Mouse (Mus musculus) heart, postnatal 0 days (tissue): Measurements from ENCODE around the gene Hsd3b6. TPM values are rescaled to one million over a fixed set of nuclear protein-coding genes. Genes with fewer than 3 reads are reported as not detected.
A peak's percentile ranks its signal among the peaks of the same experiment; 100 is the strongest.
"Not testable (repeated sequence)": the region's sequence is repeated elsewhere in the genome, so short reads cannot be mapped to it uniquely, and the experiment has no call there.

Experiments used
- ATAC-seq: fragments of 200-750 bp; cut with Nextera tagmentation; 2 replicates; pipeline ENCODE4 v1.8.0; 2017; ENCODE audit warnings: low read depth, moderate number of reproducible peaks, moderate library complexity; ENCODE audit not compliant: insufficient read depth
- DNase-seq: peaks from one replicate; pipeline ENCODE4 v3.0.0-alpha.2; 2016; ENCODE audit warnings: low spot score
- H3K27ac ChIP-seq: fragments of 300-500 bp; sonication (generic); 2 replicates; pipeline ENCODE4 v1.5.1; 2014; ENCODE audit warnings: low read depth, mild to moderate bottlenecking
- H3K27me3 ChIP-seq: fragments of 300-500 bp; sonication (generic); 2 replicates; pipeline ENCODE4 v1.6.1; 2014; ENCODE audit warnings: low read length, mixed read lengths; ENCODE audit not compliant: control insufficient read depth, insufficient read depth
- H3K36me3 ChIP-seq: fragments of 300-500 bp; sonication (generic); replicated peaks from 2 replicates; pipeline ENCODE4 v1.6.1; 2014; ENCODE audit warnings: low read length, mixed read lengths; ENCODE audit not compliant: control insufficient read depth, insufficient read depth
- H3K4me1 ChIP-seq: fragments of 300-500 bp; sonication (generic); 2 replicates; pipeline ENCODE4 v1.6.1; 2014; ENCODE audit warnings: antibody characterized with exemption; ENCODE audit not compliant: control insufficient read depth, insufficient read depth
- H3K4me2 ChIP-seq: fragments of 300-500 bp; sonication (generic); 2 replicates; pipeline ENCODE4 v1.6.1; 2014; ENCODE audit warnings: low read depth, mild to moderate bottlenecking, low read length, moderate library complexity
- H3K4me3 ChIP-seq: fragments of 300-500 bp; sonication (generic); 2 replicates; pipeline ENCODE4 v1.5.1; 2014; ENCODE audit warnings: low read depth, low read length
- H3K9ac ChIP-seq: fragments of 300-500 bp; sonication (generic); replicated peaks from 2 replicates; pipeline ENCODE4 v1.6.1; 2014; ENCODE audit warnings: low read depth, low read length, mixed read lengths
- H3K9me3 ChIP-seq: fragments of 300-500 bp; sonication (generic); replicated peaks from 2 replicates; pipeline ENCODE4 v1.6.1; 2016; ENCODE audit warnings: low read length; ENCODE audit not compliant: control insufficient read depth
- CTCF ChIP-seq: IDR thresholded peaks from 2 replicates; pipeline ENCODE4 v1.5.1; 2016; ENCODE audit warnings: antibody characterized with exemption, control low read depth, low read depth
- EP300 ChIP-seq: IDR thresholded peaks from 2 replicates; pipeline ENCODE4 v1.6.1; 2016; ENCODE audit warnings: antibody characterized with exemption, low read depth
- WGBS: fragments of 180-500 bp; shearing (Covaris S2); extraction: QIAGEN DNeasy Blood & Tissue Kit; methylation state at CpG from one replicate; pipeline ENCODE4 v1.1.7; 2014; 5-methylcytosine and 5-hydroxymethylcytosine counted together
- polyA plus RNA-seq: library from polyadenylated mRNA; unstranded; fragments of >200 nt; fragmentation: Nextera tagmentation; extraction: Ambion mirVana; gene quantifications from 2 replicates; pipeline ENCODE4 v1.2.1, GENCODE M21; 2015
- total RNA-seq: library from RNA; depleted of rRNA; stranded (reverse); fragments of >200 nt; gene quantifications from 2 replicates; pipeline ENCODE4 v1.2.3, GENCODE M21; 2014; ENCODE audit warnings: low replicate concordance

The Hsd3b6 gene
- total and polyA plus RNA-seq, 2 experiments from 2014 or later, result not detected

DNA sequence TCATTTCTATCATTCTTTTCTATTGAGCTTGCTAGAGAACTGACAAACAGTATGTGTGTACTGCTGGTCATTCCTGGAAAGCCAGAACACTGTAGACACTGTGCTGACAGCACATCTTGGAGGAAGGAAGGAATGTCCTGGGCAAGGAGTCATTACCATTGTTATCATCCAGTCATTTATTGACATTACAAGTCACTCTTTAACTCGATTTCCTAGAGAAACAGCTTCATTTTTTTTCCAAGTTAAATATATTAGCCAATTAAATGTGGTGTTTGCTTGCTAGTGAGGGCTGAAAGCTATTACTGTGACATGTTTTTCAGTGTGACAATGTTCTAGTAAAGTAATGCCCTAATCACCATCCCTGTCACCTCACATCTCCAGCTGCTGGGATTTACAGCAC, 39.4 kb upstream of the Hsd3b6 start:
- Histone ChIP-seq H3K27ac (no peak overlapping the region), H3K4me3 (no peak overlapping the region), H3K4me1 (no peaks in the 10 kb centered on the region)

DNA sequence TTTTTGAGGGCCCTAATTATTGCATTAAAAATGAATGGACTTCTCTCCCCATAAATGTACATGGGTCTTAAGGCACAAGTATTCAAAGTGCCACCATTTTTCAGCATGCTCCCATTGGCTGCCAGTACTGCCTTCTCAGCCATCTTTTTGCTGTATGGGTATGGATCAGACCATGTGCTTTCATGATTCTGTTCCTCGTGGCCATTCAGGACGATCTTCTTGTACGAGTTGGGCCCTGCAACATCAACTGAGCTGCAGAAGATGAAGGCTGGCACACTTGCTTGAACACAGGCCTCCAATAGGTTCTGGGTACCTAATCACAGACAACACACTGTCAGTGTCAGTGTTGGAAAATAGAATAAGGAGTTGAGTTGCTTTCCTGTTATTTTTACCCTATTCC, 38.8 kb upstream of the Hsd3b6 start:
- DNase-seq, result no peak
- Histone ChIP-seq H3K4me1 (no peaks in the 10 kb centered on the region), H3K36me3 (no peaks in the 10 kb centered on the region), H3K4me2 (no peak overlapping the region), H3K9ac (no peak overlapping the region), H3K27ac (no peak overlapping the region), H3K27me3 (no peaks in the 10 kb centered on the region), H3K4me3 (no peak overlapping the region), H3K9me3 (no peaks in the 10 kb centered on the region)
- TF ChIP-seq CTCF (no peak), EP300 (no peak)
- 81% methylated on average over 3 of the region's 3 CpGs for WGBS
- no peak for ATAC-seq

More for the DNA sequence above, 39.4 kb upstream of the Hsd3b6 start:
- no peak overlapping the region for H3K4me2 ChIP-seq
- DNase-seq (peak; percentile 6), ATAC-seq (no peak)
- WGBS, result 16% methylated on average over 1 of the region's 1 CpGs
- H3K9me3 ChIP-seq, result no peaks in the 10 kb centered on the region
- TF ChIP-seq EP300, result no peak
- no peak for TF ChIP-seq CTCF
- H3K27me3 ChIP-seq, result no peaks in the 10 kb centered on the region
- no peaks in the 10 kb centered on the region for H3K36me3 ChIP-seq
- no peak overlapping the region for H3K9ac ChIP-seq

DNA sequence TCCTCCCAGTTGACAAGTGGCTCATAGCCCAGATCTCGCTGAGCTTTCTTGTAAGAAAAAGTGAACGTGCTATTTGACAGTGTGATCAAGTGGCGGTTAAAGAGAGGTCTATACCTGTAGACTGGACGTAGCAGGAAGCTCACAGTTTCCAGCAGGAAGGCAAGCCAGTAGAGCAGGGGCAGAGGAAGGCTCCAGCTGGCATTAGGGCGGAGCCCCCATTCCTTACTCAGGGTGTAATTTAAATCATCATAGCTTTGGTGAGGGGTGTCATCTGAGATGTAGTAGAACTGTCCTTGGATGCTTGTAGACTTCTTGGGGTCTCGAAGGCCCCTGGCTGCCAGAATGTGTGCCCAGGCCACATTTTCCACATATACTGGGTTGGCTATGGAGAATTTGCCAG, 38.4 kb upstream of the Hsd3b6 start:
- H3K27ac ChIP-seq, result no peak overlapping the region
- H3K4me2 ChIP-seq, result no peak overlapping the region
- no peak overlapping the region for H3K9ac ChIP-seq
- ATAC-seq (no peak), DNase-seq (no peak)
- no peaks in the 10 kb centered on the region for H3K4me1 ChIP-seq
- H3K36me3 ChIP-seq, result no peaks in the 10 kb centered on the region
- H3K9me3 ChIP-seq, result no peaks in the 10 kb centered on the region
- H3K4me3 ChIP-seq, result no peak overlapping the region
- WGBS, result 75% methylated on average over 6 of the region's 6 CpGs
- no peaks in the 10 kb centered on the region for H3K27me3 ChIP-seq
- no peak for TF ChIP-seq CTCF
- no peak for TF ChIP-seq EP300

- ATAC-seq (no peak), DNase-seq (no peak)
- Histone ChIP-seq H3K36me3 (no peaks in the 10 kb centered on the region), H3K4me1 (no peaks in the 10 kb centered on the region), H3K4me2 (no peak overlapping the region), H3K9me3 (no peaks in the 10 kb centered on the region), H3K27me3 (no peaks in the 10 kb centered on the region), H3K9ac (no peak overlapping the region), H3K4me3 (no peak overlapping the region), H3K27ac (no peak overlapping the region)
- TF ChIP-seq EP300 (no peak), CTCF (no peak)
- WGBS, result 79% methylated on average over 2 of the region's 2 CpGs
Observed at GRCm38 (mm10) chr3:98851853-98852252, 37.6 kb upstream of the Hsd3b6 start.

DNA sequence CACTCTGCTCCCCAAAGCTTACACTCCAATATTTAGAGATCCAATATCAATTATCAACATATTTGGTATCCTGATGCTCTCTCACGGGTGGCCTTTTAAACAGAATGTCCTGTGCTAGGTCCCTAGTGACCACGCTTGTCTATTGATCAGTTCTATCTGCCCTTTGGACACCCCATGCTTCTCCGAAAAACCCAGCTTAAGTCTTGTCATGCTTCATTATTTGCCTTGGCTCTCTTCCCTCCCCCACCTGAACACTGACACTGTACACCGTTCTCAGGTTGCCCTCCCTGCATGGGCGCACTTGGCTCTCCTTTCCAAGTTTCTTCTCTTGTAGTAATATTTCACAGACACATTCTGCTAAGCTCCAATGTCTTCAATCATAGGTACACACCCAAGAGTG, 36.0 kb upstream of the Hsd3b6 start:
- no peak overlapping the region for H3K9ac ChIP-seq
- H3K36me3 ChIP-seq, result no peaks in the 10 kb centered on the region
- no peaks in the 10 kb centered on the region for H3K4me1 ChIP-seq
- WGBS, result 84% methylated on average over 5 of the region's 5 CpGs
- no peaks in the 10 kb centered on the region for H3K27me3 ChIP-seq
- H3K4me2 ChIP-seq, result no peak overlapping the region
- H3K4me3 ChIP-seq, result no peak overlapping the region
- ATAC-seq, result no peak
- H3K27ac ChIP-seq, result no peak overlapping the region
- no peaks in the 10 kb centered on the region for H3K9me3 ChIP-seq
- no peak for TF ChIP-seq EP300
- no peak for TF ChIP-seq CTCF
- no peak for DNase-seq

- TF ChIP-seq EP300 (no peak), CTCF (no peak)
- no peaks in the 10 kb centered on the region for H3K36me3 ChIP-seq
- no peak overlapping the region for H3K27ac ChIP-seq
- no peak for ATAC-seq
- H3K27me3 ChIP-seq, result no peaks in the 10 kb centered on the region
- no peak overlapping the region for H3K9ac ChIP-seq
- H3K4me2 ChIP-seq, result no peak overlapping the region
- H3K4me3 ChIP-seq, result no peak overlapping the region
- no peaks in the 10 kb centered on the region for H3K4me1 ChIP-seq
- H3K9me3 ChIP-seq, result no peaks in the 10 kb centered on the region
- DNase-seq, result no peak
- whole genome bisulfite sequencing, result 87% methylated on average over 1 of the region's 1 CpGs
Observed at GRCm38 (mm10) chr3:98848898-98849297, 34.7 kb upstream of the Hsd3b6 start.

- not testable (repeated sequence) for ATAC-seq
Observed at GRCm38 (mm10) chr3:98812653-98813052, 1.6 kb downstream of the Hsd3b6 start.

GRCm38 (mm10) chr3:98805032-98805431, 9.2 kb downstream of the Hsd3b6 start:
- not testable (repeated sequence) for DNase-seq, H3K4me1 ChIP-seq, H3K36me3 ChIP-seq, H3K9me3 ChIP-seq, H3K4me3 ChIP-seq, H3K27me3 ChIP-seq, H3K27ac ChIP-seq, ATAC-seq, H3K9ac ChIP-seq, H3K4me2 ChIP-seq
- WGBS, result 47% methylated on average over 3 of the region's 3 CpGs

More at GRCm38 (mm10) chr3:98812653-98813052, 1.6 kb downstream of the Hsd3b6 start:
- not testable (repeated sequence) for H3K36me3 ChIP-seq, H3K4me2 ChIP-seq, H3K4me1 ChIP-seq, H3K9me3 ChIP-seq, H3K27ac ChIP-seq, DNase-seq, H3K27me3 ChIP-seq, H3K9ac ChIP-seq, H3K4me3 ChIP-seq
- WGBS, result 68% methylated on average over 5 of the region's 6 CpGs
